Mouse (Mus musculus): ENCODE results near the gene Arhgdig. TPM values are rescaled to one million over a fixed set of nuclear protein-coding genes. Genes with fewer than 3 reads are reported as not detected.

Gene Arhgdig
- 4.7 and 7.4 TPM in 2 replicates for polyA plus RNA-seq (2014; fragmentation: Nextera tagmentation; extraction: Ambion mirVana)

DNA sequence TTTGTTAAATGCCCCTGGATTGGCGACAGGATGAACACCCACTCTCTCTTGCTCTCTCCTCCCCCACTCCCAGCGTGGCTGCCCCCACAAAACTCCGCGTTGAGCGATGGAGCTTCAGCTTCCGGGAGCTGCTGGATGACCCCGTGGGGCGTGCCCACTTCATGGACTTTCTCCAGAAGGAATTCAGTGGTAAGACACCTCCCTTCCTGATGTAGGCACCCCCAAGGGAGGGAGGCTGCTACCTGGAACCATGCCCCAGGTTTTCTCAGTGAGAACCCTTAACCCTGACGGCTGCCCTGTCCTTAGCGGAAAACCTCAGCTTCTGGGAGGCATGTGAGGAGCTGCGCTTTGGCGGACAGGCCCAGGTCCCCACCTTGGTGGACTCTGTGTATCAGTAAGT, at the start of gene Arhgdig:
Gene Arhgdig (minus strand): TSS at position 101 of the 400 bp plus-strand sequence.
- Histone ChIP-seq H3K27me3 (ENCODE audit: control insufficient read depth, insufficient read depth, low read length) (peaks cover 15% of the 10 kb centered on the region), H3K27ac (ENCODE audit: low read depth, low read length) (no peak within 1 kb of the TSS), H3K4me2 (ENCODE audit: low read depth, low read length, severe bottlenecking) (no peak within 1 kb of the TSS), H3K9me3 (ENCODE audit: control insufficient read depth, low read length) (no peaks in the 10 kb centered on the region), H3K9ac (ENCODE audit: low read length) (no peak within 1 kb of the TSS), H3K4me1 (replicated peaks; ENCODE audit: control insufficient read depth, insufficient read depth, low read length) (peaks cover 8% of the 10 kb centered on the region; the same call in 1 of the 2 replicates), H3K4me3 (ENCODE audit: low read depth, low read length) (no peak within 1 kb of the TSS), H3K36me3 (ENCODE audit: control insufficient read depth, insufficient read depth, low read length) (no peaks in the 10 kb centered on the region)
- ATAC-seq (replicated peaks; ENCODE audit: low FRiP score) (no peak), DNase-seq (ENCODE audit: low spot score) (no peak)
- 92% methylated on average over 12 of the region's 12 CpGs for WGBS

DNA sequence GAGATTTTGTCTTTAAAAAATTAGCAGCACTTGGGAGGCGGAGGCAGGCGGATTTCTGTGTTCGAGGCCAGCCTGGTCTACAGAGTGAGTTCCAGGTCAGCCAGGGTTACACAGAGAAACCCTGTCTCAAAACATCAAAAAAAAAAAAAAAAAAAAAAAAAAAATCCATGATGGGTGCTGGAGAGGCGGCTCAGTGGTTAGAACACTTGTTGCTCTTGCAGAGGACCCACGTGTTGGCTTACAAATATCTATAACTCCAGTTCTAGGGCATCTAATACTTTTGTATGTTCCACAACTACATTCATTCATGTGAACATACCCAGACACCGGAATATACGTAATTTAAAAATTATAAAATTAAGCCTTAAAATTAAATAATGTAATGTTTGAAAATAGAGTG, 47.7 kb upstream of the Arhgdig start:
- Histone ChIP-seq H3K4me3 (ENCODE audit: low read depth, low read length) (no peak overlapping the region), H3K27me3 (ENCODE audit: control insufficient read depth, insufficient read depth, low read length) (no peaks in the 10 kb centered on the region), H3K27ac (ENCODE audit: low read depth, low read length) (no peak overlapping the region), H3K36me3 (ENCODE audit: control insufficient read depth, insufficient read depth, low read length) (peaks cover 8% of the 10 kb centered on the region), H3K4me2 (ENCODE audit: low read depth, low read length, severe bottlenecking) (no peak overlapping the region), H3K9ac (ENCODE audit: low read length) (no peak overlapping the region), H3K9me3 (ENCODE audit: control insufficient read depth, low read length) (no peaks in the 10 kb centered on the region), H3K4me1 (replicated peaks; ENCODE audit: control insufficient read depth, insufficient read depth, low read length) (no peaks in the 10 kb centered on the region)
- WGBS: 95% methylated on average over 7 of the region's 7 CpGs
- ATAC-seq (replicated peaks; ENCODE audit: low FRiP score): no peak
- DNase-seq (ENCODE audit: low spot score): no peak

DNA sequence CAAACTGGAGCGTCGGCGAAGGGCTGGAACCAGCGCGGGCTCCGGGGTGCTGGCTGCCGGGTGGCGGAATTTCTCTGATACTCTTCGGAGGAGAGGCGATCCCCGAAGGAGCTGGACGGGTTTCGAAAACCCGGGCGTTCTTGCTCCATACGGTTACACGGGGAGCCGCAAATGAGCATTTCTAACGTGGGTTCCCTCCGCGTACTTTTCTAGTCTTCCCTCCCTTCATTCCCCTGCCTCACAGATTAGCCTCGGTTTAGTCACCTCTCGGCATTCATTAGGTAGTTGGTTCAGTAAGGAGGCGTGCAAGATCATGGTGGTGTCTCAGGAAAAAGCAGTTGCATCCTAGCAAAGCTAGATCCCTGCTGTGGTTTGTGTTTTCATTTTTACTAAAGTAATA, 45.8 kb upstream of the Arhgdig start:
- H3K9me3 ChIP-seq (ENCODE audit: control insufficient read depth, low read length): no peaks in the 10 kb centered on the region
- H3K27me3 ChIP-seq (ENCODE audit: control insufficient read depth, insufficient read depth, low read length): no peaks in the 10 kb centered on the region
- peak overlapping the region; percentile 75 for H3K4me2 ChIP-seq (ENCODE audit: low read depth, low read length, severe bottlenecking)
- DNase-seq (ENCODE audit: low spot score) (no peak), ATAC-seq (replicated peaks; ENCODE audit: low FRiP score) (no peak)
- WGBS: under 1% methylated on average over 24 of the region's 24 CpGs
- peak overlapping the region; percentile 97 for H3K9ac ChIP-seq (ENCODE audit: low read length)
- H3K4me3 ChIP-seq (ENCODE audit: low read depth, low read length): peak overlapping the region; percentile 98
- peak overlapping the region; percentile 94 for H3K27ac ChIP-seq (ENCODE audit: low read depth, low read length)
- no peaks in the 10 kb centered on the region for H3K4me1 ChIP-seq (replicated peaks; ENCODE audit: control insufficient read depth, insufficient read depth, low read length)
- H3K36me3 ChIP-seq (ENCODE audit: control insufficient read depth, insufficient read depth, low read length): peaks cover 8% of the 10 kb centered on the region

GRCm38 (mm10) chr17:26252539-26253251, 45.1 kb upstream of the Arhgdig start, which contains the start of gene Luc7l:
Gene Luc7l (plus strand): TSS chr17:26252896.
- H3K4me2 ChIP-seq (ENCODE audit: low read depth, low read length, severe bottlenecking): peak within 1 kb of the TSS; percentile 75
- ATAC-seq (replicated peaks; ENCODE audit: low FRiP score) (peak; percentile 94), DNase-seq (ENCODE audit: low spot score) (peak; percentile 96)
- no peaks in the 10 kb centered on the region for H3K9me3 ChIP-seq (ENCODE audit: control insufficient read depth, low read length)
- peaks cover 3% of the 10 kb centered on the region; the same call in 1 of the 2 replicates for H3K36me3 ChIP-seq (ENCODE audit: control insufficient read depth, insufficient read depth, low read length)
- H3K4me1 ChIP-seq (replicated peaks; ENCODE audit: control insufficient read depth, insufficient read depth, low read length): no peaks in the 10 kb centered on the region
- H3K9ac ChIP-seq (ENCODE audit: low read length): peak within 1 kb of the TSS; percentile 97
- under 1% methylated on average over 43 of the region's 43 CpGs for WGBS
- H3K27me3 ChIP-seq (ENCODE audit: control insufficient read depth, insufficient read depth, low read length): no peaks in the 10 kb centered on the region
- peak within 1 kb of the TSS; percentile 98 for H3K4me3 ChIP-seq (ENCODE audit: low read depth, low read length)
- H3K27ac ChIP-seq (ENCODE audit: low read depth, low read length): peak within 1 kb of the TSS; percentile 94

- no peak overlapping the region for H3K27ac ChIP-seq (ENCODE audit: low read depth, low read length)
- 53% methylated on average over 4 of the region's 4 CpGs for WGBS
- DNase-seq (ENCODE audit: low spot score): no peak
- H3K4me1 ChIP-seq (replicated peaks; ENCODE audit: control insufficient read depth, insufficient read depth, low read length): no peaks in the 10 kb centered on the region
- no peaks in the 10 kb centered on the region for H3K27me3 ChIP-seq (ENCODE audit: control insufficient read depth, insufficient read depth, low read length)
- peak overlapping the region; percentile 75; the same call in 1 of the 2 replicates for H3K4me2 ChIP-seq (ENCODE audit: low read depth, low read length, severe bottlenecking)
- H3K4me3 ChIP-seq (ENCODE audit: low read depth, low read length): peak overlapping the region; percentile 98; the same call in 1 of the 2 replicates
- H3K9ac ChIP-seq (ENCODE audit: low read length): peak overlapping the region; percentile 29; the same call in 1 of the 2 replicates
- H3K36me3 ChIP-seq (ENCODE audit: control insufficient read depth, insufficient read depth, low read length): peaks cover 2% of the 10 kb centered on the region; the same call in 1 of the 2 replicates
- ATAC-seq (replicated peaks; ENCODE audit: low FRiP score): no peak
- no peaks in the 10 kb centered on the region for H3K9me3 ChIP-seq (ENCODE audit: control insufficient read depth, low read length)
These were observed 44.4 kb upstream of the Arhgdig start for GRCm38 (mm10) chr17:26251886-26252538.

- ATAC-seq (replicated peaks; ENCODE audit: low FRiP score) (peak; percentile 97), DNase-seq (ENCODE audit: low spot score) (peak; percentile 99)
- Histone ChIP-seq H3K9me3 (ENCODE audit: control insufficient read depth, low read length) (no peaks in the 10 kb centered on the region), H3K27ac (ENCODE audit: low read depth, low read length) (0 out of 2 replicates have a peak within 1 kb of the TSS, but pooled peaks have one; percentile 46), H3K27me3 (ENCODE audit: control insufficient read depth, insufficient read depth, low read length) (no peaks in the 10 kb centered on the region), H3K36me3 (ENCODE audit: control insufficient read depth, insufficient read depth, low read length) (no peaks in the 10 kb centered on the region), H3K4me2 (ENCODE audit: low read depth, low read length, severe bottlenecking) (peak within 1 kb of the TSS; percentile 79), H3K4me1 (replicated peaks; ENCODE audit: control insufficient read depth, insufficient read depth, low read length) (no peaks in the 10 kb centered on the region), H3K9ac (ENCODE audit: low read length) (peak within 1 kb of the TSS; percentile 69), H3K4me3 (ENCODE audit: low read depth, low read length) (peak within 1 kb of the TSS; percentile 71)
- WGBS: 9% methylated on average over 33 of the region's 33 CpGs
These were observed 36.7 kb upstream of the Arhgdig start, which contains the start of gene Fam234a for GRCm38 (mm10) chr17:26244101-26244841. Gene Fam234a (minus strand): TSS chr17:26244242.

DNA sequence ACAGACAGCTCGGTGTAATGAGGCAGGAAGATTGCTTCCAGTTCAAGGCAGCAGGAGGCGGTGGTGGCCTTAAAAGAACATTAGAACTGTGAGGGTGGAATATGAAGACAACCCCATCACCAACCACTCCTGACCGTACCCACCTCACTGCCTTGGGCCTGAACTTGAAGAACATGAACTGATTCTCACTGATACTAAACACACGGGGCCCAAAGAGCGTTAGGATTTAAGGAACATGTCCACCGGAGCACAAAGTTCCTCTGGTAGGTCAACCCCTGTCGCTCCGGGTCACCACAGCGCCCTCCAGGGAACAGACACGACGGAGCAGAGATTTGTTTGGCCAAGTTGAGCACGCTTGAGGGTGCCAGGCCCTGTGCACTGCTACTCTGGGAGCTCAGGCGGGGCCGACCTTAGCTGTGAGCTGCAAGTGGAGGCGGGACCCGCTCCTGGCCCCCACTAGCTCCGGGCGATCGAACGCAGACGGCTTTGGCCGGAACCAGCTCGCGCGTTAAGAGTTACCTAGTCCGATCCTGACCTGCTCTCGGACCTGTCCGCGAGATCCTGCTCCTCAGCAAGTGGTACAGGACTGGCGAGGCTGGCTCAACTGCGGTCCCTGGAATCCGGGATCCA, 36.0 kb upstream of the Arhgdig start:
- Histone ChIP-seq H3K27ac (ENCODE audit: low read depth, low read length) (0 out of 2 replicates have a peak overlapping the region, but pooled peaks have one; percentile 46), H3K36me3 (ENCODE audit: control insufficient read depth, insufficient read depth, low read length) (no peaks in the 10 kb centered on the region), H3K4me2 (ENCODE audit: low read depth, low read length, severe bottlenecking) (peak overlapping the region; percentile 79), H3K4me1 (replicated peaks; ENCODE audit: control insufficient read depth, insufficient read depth, low read length) (no peaks in the 10 kb centered on the region), H3K4me3 (ENCODE audit: low read depth, low read length) (peak overlapping the region; percentile 71), H3K27me3 (ENCODE audit: control insufficient read depth, insufficient read depth, low read length) (no peaks in the 10 kb centered on the region), H3K9ac (ENCODE audit: low read length) (peak overlapping the region; percentile 69), H3K9me3 (ENCODE audit: control insufficient read depth, low read length) (no peaks in the 10 kb centered on the region)
- WGBS: 1% methylated on average over 32 of the region's 32 CpGs
- peak; percentile 84 for ATAC-seq (replicated peaks; ENCODE audit: low FRiP score)
- no peak for DNase-seq (ENCODE audit: low spot score)

GRCm38 (mm10) chr17:26240990-26241389, 33.4 kb upstream of the Arhgdig start:
- ATAC-seq (replicated peaks; ENCODE audit: low FRiP score) (no peak), DNase-seq (ENCODE audit: low spot score) (no peak)
- 78% methylated on average over 6 of the region's 6 CpGs for WGBS

More at GRCm38 (mm10) chr17:26240990-26241389, 33.4 kb upstream of the Arhgdig start:
- Histone ChIP-seq H3K27me3 (ENCODE audit: control insufficient read depth, insufficient read depth, low read length) (no peaks in the 10 kb centered on the region), H3K4me1 (replicated peaks; ENCODE audit: control insufficient read depth, insufficient read depth, low read length) (no peaks in the 10 kb centered on the region), H3K4me3 (ENCODE audit: low read depth, low read length) (no peak overlapping the region), H3K4me2 (ENCODE audit: low read depth, low read length, severe bottlenecking) (no peak overlapping the region), H3K9ac (ENCODE audit: low read length) (no peak overlapping the region), H3K9me3 (ENCODE audit: control insufficient read depth, low read length) (no peaks in the 10 kb centered on the region), H3K27ac (ENCODE audit: low read depth, low read length) (no peak overlapping the region), H3K36me3 (ENCODE audit: control insufficient read depth, insufficient read depth, low read length) (no peaks in the 10 kb centered on the region)

Data from forebrain, embryonic 11.5 days (tissue).